ENCODE assay signal across 9 mouse cellular contexts in genomic region chr6:48487747-48488725, GRCm38 (mm10). TPM values are rescaled to one million over a fixed set of nuclear protein-coding genes. Genes with fewer than 3 reads are reported as not detected.
DNase-seq lines count a peak whose midpoint lies in the region; ATAC-seq and TF ChIP-seq lines count a peak whose summit lies in the region.
"Had no signal": no experiment of that assay in that cellular context is flagged by ENCODE, and none has a peak within 500 bp of the region (broad histone marks: within the 10 kb centered on the region; RNA-seq: fewer than 3 reads in every experiment).

No protein-coding gene starts in this region.

- WGBS in forebrain, postnatal 0 days: 17% methylated on average over 22 of the region's 25 CpGs
- WGBS in hindbrain, embryonic 14.5 days: 14% methylated on average over 17 of the region's 25 CpGs
- WGBS in lung, embryonic 16.5 days: 14% methylated on average over 16 of the region's 25 CpGs

- peak; percentile 50; the same call in 1 of the 2 replicates for ATAC-seq in forebrain, postnatal 0 days
- ATAC-seq in hindbrain, embryonic 14.5 days (ENCODE audit: low FRiP score): no peak
- ATAC-seq in lung, embryonic 16.5 days (ENCODE audit: low read depth): peak; percentile 65
- ATAC-seq in cerebellum, adult (ENCODE audit: insufficient number of reproducible peaks, low FRiP score, low TSS enrichment): no peak

- H3K9ac ChIP-seq in forebrain, postnatal 0 days: no peak overlapping the region
- H3K9ac ChIP-seq in hindbrain, embryonic 14.5 days: 0 out of 2 replicates have a peak overlapping the region, but pooled peaks have one; percentile 14
- peak overlapping the region; percentile 54 for H3K9ac ChIP-seq in lung, embryonic 16.5 days (ENCODE audit: low read length)

- peak; percentile 82 for DNase-seq in gastrocnemius, adult 18-20 months (ENCODE audit: low spot score)
- no peak for DNase-seq in gastrocnemius, postnatal 4 days (ENCODE audit: low spot score in 2 of 2)
- DNase-seq in forebrain, postnatal 0 days: no peak
- no peak for DNase-seq in hindbrain, embryonic 14.5 days (ENCODE audit: low spot score)
- DNase-seq in right cerebral cortex, adult 18-20 months: no peak
- no peak for DNase-seq in left cerebral cortex, adult 11 months (ENCODE audit: low spot score)

- H3K4me3 ChIP-seq in forebrain, postnatal 0 days (ENCODE audit: low read depth, low read length): no peak overlapping the region
- H3K4me3 ChIP-seq in hindbrain, embryonic 14.5 days (replicated peaks; ENCODE audit: low read length): no peak overlapping the region
- H3K4me3 ChIP-seq in lung, embryonic 16.5 days (ENCODE audit: low read length): peak overlapping the region; percentile 21
- H3K4me3 ChIP-seq: erythroblast, embryonic 14.5 days had no signal

- H3K27ac ChIP-seq in forebrain, postnatal 0 days (ENCODE audit: low read depth, low read length): no peak overlapping the region
- H3K27ac ChIP-seq in hindbrain, embryonic 14.5 days: no peak overlapping the region
- no peak overlapping the region for H3K27ac ChIP-seq in lung, embryonic 16.5 days (ENCODE audit: low read length)

- no peaks in the 10 kb centered on the region for H3K9me3 ChIP-seq in forebrain, postnatal 0 days (ENCODE audit: low read length)
- H3K9me3 ChIP-seq in hindbrain, embryonic 14.5 days (ENCODE audit: control insufficient read depth, low read length): no peaks in the 10 kb centered on the region
- H3K9me3 ChIP-seq in lung, embryonic 16.5 days (ENCODE audit: control insufficient read depth, low read length): no peaks in the 10 kb centered on the region

- H3K4me2 ChIP-seq in forebrain, postnatal 0 days (ENCODE audit: low read depth): 0 out of 2 replicates have a peak overlapping the region, but pooled peaks have one; percentile 15
- peak overlapping the region; percentile 37 for H3K4me2 ChIP-seq in hindbrain, embryonic 14.5 days (replicated peaks)
- peak overlapping the region; percentile 51 for H3K4me2 ChIP-seq in lung, embryonic 16.5 days (ENCODE audit: low read depth, low read length)

- TF ChIP-seq CTCF in forebrain, postnatal 0 days (IDR thresholded peaks at IDR 0.05; ENCODE audit: low read depth): no peak

- no peaks in the 10 kb centered on the region for H3K27me3 ChIP-seq in forebrain, postnatal 0 days (ENCODE audit: insufficient read depth, low read length)
- no peaks in the 10 kb centered on the region for H3K27me3 ChIP-seq in hindbrain, embryonic 14.5 days (ENCODE audit: control insufficient read depth, insufficient read depth, low read length)
- no peaks in the 10 kb centered on the region; the same call in 1 of the 2 replicates for H3K27me3 ChIP-seq in lung, embryonic 16.5 days (ENCODE audit: control insufficient read depth, insufficient read depth, low read depth, low read length)

- no peaks in the 10 kb centered on the region for H3K4me1 ChIP-seq in forebrain, postnatal 0 days (ENCODE audit: insufficient read depth)
- H3K4me1 ChIP-seq in hindbrain, embryonic 14.5 days (replicated peaks; ENCODE audit: control insufficient read depth, insufficient read depth, low read length): no peaks in the 10 kb centered on the region
- H3K4me1 ChIP-seq in lung, embryonic 16.5 days (replicated peaks; ENCODE audit: control insufficient read depth, insufficient read depth, low read length): peaks cover 7% of the 10 kb centered on the region; the same call in 1 of the 2 replicates

- H3K36me3 ChIP-seq in forebrain, postnatal 0 days (ENCODE audit: insufficient read depth): no peaks in the 10 kb centered on the region
- no peaks in the 10 kb centered on the region for H3K36me3 ChIP-seq in hindbrain, embryonic 14.5 days (replicated peaks; ENCODE audit: control insufficient read depth, insufficient read depth)
- no peaks in the 10 kb centered on the region for H3K36me3 ChIP-seq in lung, embryonic 16.5 days (ENCODE audit: control insufficient read depth, insufficient read depth, low read length)

RNA-seq across cellular contexts. Expression of gene Sspo, which starts 40.0 kb away (rescaled TPM):
- under 1 TPM; 0.19 to 0.71 TPM for total RNA-seq in gastrocnemius, adult 18-20 months (2021)
- total RNA-seq in gastrocnemius, postnatal 4 days (2021): under 1 TPM; 0.34 to 0.44 TPM
- 0.24 and 1.3 TPM in 2 replicates for total RNA-seq in forebrain, postnatal 0 days (2014; rRNA removed)
- 0.08 and 0.27 TPM in 2 replicates for polyA plus RNA-seq in forebrain, postnatal 0 days (2015; fragmentation: Nextera tagmentation; extraction: Ambion mirVana)
- 0.20 and 0.35 TPM in 2 replicates for polyA plus RNA-seq in hindbrain, embryonic 14.5 days (2014; fragmentation: Nextera tagmentation; extraction: Ambion mirVana)
- 0.14 and 0.36 TPM in 2 replicates for polyA plus RNA-seq in lung, embryonic 16.5 days (2015; fragmentation: Nextera tagmentation; extraction: Ambion mirVana)
- polyA plus RNA-seq: erythroblast, embryonic 14.5 days had no signal

RNA-seq across cellular contexts. Expression of gene Zfp467, which starts 42.4 kb away (rescaled TPM):
- total RNA-seq in gastrocnemius, adult 18-20 months (2021): 10 to 100 TPM; 50.1 to 57.1 TPM
- 10 to 100 TPM; 14.3 to 19.7 TPM for total RNA-seq in gastrocnemius, postnatal 4 days (2021)
- total RNA-seq in forebrain, postnatal 0 days (2014; rRNA removed): 19.2 and 28.6 TPM in 2 replicates
- polyA plus RNA-seq in forebrain, postnatal 0 days (2015; fragmentation: Nextera tagmentation; extraction: Ambion mirVana): 39.6 and 40.4 TPM in 2 replicates
- polyA plus RNA-seq in hindbrain, embryonic 14.5 days (2014; fragmentation: Nextera tagmentation; extraction: Ambion mirVana): 25.8 and 32.4 TPM in 2 replicates
- polyA plus RNA-seq in lung, embryonic 16.5 days (2015; fragmentation: Nextera tagmentation; extraction: Ambion mirVana): 21.0 and 22.6 TPM in 2 replicates

RNA-seq across cellular contexts. Expression of gene Atp6v0e2, which starts 49.4 kb away (rescaled TPM):
- 10 to 100 TPM; 38.5 to 46.1 TPM for total RNA-seq in gastrocnemius, adult 18-20 months (2021)
- total RNA-seq in gastrocnemius, postnatal 4 days (2021): 10 to 100 TPM; 29.7 to 33.3 TPM
- 288 and 325 TPM in 2 replicates for total RNA-seq in forebrain, postnatal 0 days (2014; rRNA removed)
- polyA plus RNA-seq in forebrain, postnatal 0 days (2015; fragmentation: Nextera tagmentation; extraction: Ambion mirVana): 384 and 414 TPM in 2 replicates
- 230 and 241 TPM in 2 replicates for polyA plus RNA-seq in hindbrain, embryonic 14.5 days (2014; fragmentation: Nextera tagmentation; extraction: Ambion mirVana)
- polyA plus RNA-seq in lung, embryonic 16.5 days (2015; fragmentation: Nextera tagmentation; extraction: Ambion mirVana): 9.7 and 11.8 TPM in 2 replicates
- polyA plus RNA-seq: erythroblast, embryonic 14.5 days had no signal

Comparison
In these comparisons a context has a peak if more than half of its experiments do, and no peak if none do; other contexts are left out.
1. ATAC-seq: peak in forebrain, postnatal 0 days (single experiment) and lung, embryonic 16.5 days (single experiment); none in hindbrain, embryonic 14.5 days (single experiment) and cerebellum, adult (single experiment).
2. Peak in every context shown above with its lines, with median percentiles within 50 percentile points of each other: H3K4me2 ChIP-seq.